Mouse (Mus musculus) lung, postnatal 4 days (tissue): Measurements from ENCODE around the gene Gm20489.

ENCODE experiments used
- DNase-seq, 2 experiments: peaks; one replicate each; pipeline ENCODE4 v3.0.0; 2021

Gm20489 gene

GRCm38 (mm10) chrX:101260441-101261325 lies 8.1 kb downstream of the Gm20489 start:
- no peak for DNase-seq

GRCm38 (mm10) chrX:101256603-101257002 lies 12.2 kb downstream of the Gm20489 start:
- peak; percentile 19 to 25 for DNase-seq

- peak in 1 of 2 experiments; percentile 6 for DNase-seq
These were observed 14.1 kb downstream of the Gm20489 start for GRCm38 (mm10) chrX:101254740-101255139.

GRCm38 (mm10) chrX:101253952-101254729 lies 14.7 kb downstream of the Gm20489 start, which contains the start of gene Foxo4:
TSS of gene Foxo4 (plus strand) at chrX:101254528.
- DNase-seq = peak; percentile 89 to 93

- DNase-seq = no peak
These were observed 23.8 kb downstream of the Gm20489 start for GRCm38 (mm10) chrX:101245011-101245410.

- DNase-seq = no peak
These were observed 46.0 kb downstream of the Gm20489 start for GRCm38 (mm10) chrX:101222796-101223162.

GRCm38 (mm10) chrX:101221834-101222795 lies 46.7 kb downstream of the Gm20489 start, which contains the start of gene Snx12:
TSS of gene Snx12 (minus strand) at chrX:101222563.
- peak; percentile 89 to 94 for DNase-seq
